Mouse (Mus musculus) ES-E14 (cell line): ENCODE data around the gene Slc36a2. TPM values are rescaled to one million over a fixed set of nuclear protein-coding genes. Genes with fewer than 3 reads are reported as not detected.

Source experiments
- DNase-seq: peaks from one replicate; pipeline ENCODE4 v3.0.0-alpha.2; 2013; ENCODE audit warnings: low read depth, low spot score
- H3K27ac ChIP-seq: 2 replicates; pipeline ENCODE4 v1.5.1; 2012; ENCODE audit warnings: low read depth, mild to moderate bottlenecking, low read length, moderate library complexity, mixed read lengths; ENCODE audit not compliant: poor library complexity, insufficient read depth, severe bottlenecking
- H3K36me3 ChIP-seq: 2 replicates; pipeline ENCODE4 v1.6.1; 2012; ENCODE audit warnings: mild to moderate bottlenecking, low read length, moderate library complexity, mixed read lengths; ENCODE audit not compliant: control insufficient read depth, poor library complexity, insufficient read depth, severe bottlenecking
- H3K4me1 ChIP-seq, 2 experiments: fragments of 150-350 bp in 1 of 2; sonication (generic) in 1 of 2; 2 replicates each; pipeline ENCODE4 v1.6.1; 2012; ENCODE audit warnings: low read length in 2 of 2, mild to moderate bottlenecking in 1 of 2, mixed read lengths in 1 of 2; ENCODE audit not compliant: control insufficient read depth in 2 of 2, insufficient read depth in 2 of 2, poor library complexity in 1 of 2
- H3K4me3 ChIP-seq, 2 experiments: fragments of 150-350 bp in 1 of 2; sonication (generic) in 1 of 2; 2 replicates each; pipeline ENCODE4 v1.5.1; 2012; ENCODE audit warnings: low read length in 2 of 2, low read depth in 1 of 2, mild to moderate bottlenecking in 1 of 2, mixed read lengths in 1 of 2; ENCODE audit not compliant: insufficient read depth in 1 of 2, poor library complexity in 1 of 2, severe bottlenecking in 1 of 2
- H3K9ac ChIP-seq: 2 replicates; pipeline ENCODE4 v1.6.1; 2012; ENCODE audit warnings: low read depth, mild to moderate bottlenecking, low read length, mixed read lengths; ENCODE audit not compliant: poor library complexity, insufficient read depth, severe bottlenecking
- H3K9me3 ChIP-seq: fragments of 150-350 bp; sonication (generic); 2 replicates; pipeline ENCODE4 v1.6.1; 2012; ENCODE audit warnings: low read depth, mild to moderate bottlenecking, low read length; ENCODE audit not compliant: control insufficient read depth, insufficient read depth
- CHD2 ChIP-seq: IDR thresholded peaks from 2 replicates; pipeline ENCODE4 v1.6.1; 2014; ENCODE audit warnings: mild to moderate bottlenecking, low read depth, low read length, inconsistent platforms
- HCFC1 ChIP-seq: IDR thresholded peaks from 2 replicates; pipeline ENCODE4 v1.6.1; 2012; ENCODE audit warnings: low read length, inconsistent platforms, borderline replicate concordance; ENCODE audit not compliant: insufficient read depth
- MAFK ChIP-seq: IDR thresholded peaks from 2 replicates; pipeline ENCODE4 v1.6.1; 2014; ENCODE audit warnings: mild to moderate bottlenecking, low read depth, low read length, inconsistent platforms; ENCODE audit not compliant: insufficient read depth
- ZC3H11A ChIP-seq: IDR thresholded peaks from 2 replicates; pipeline ENCODE4 v1.6.1; 2012; ENCODE audit warnings: low read depth, mild to moderate bottlenecking, inconsistent platforms, low read length, borderline replicate concordance
- ZNF384 ChIP-seq: IDR thresholded peaks from 2 replicates; pipeline ENCODE4 v1.6.1; 2012; ENCODE audit warnings: low read depth, low read length, inconsistent platforms
- in situ Hi-C, 2 experiments: fragments of 600-800 bp; cut with MboI; formaldehyde crosslinking; loops; one replicate each; pipeline ENCODE4 v1.15.1; 2025; ENCODE audit warnings: low sequenced_read_pairs in 2 of 2, inconsistent platforms in 1 of 2; ENCODE audit not compliant: unreplicated experiment in 2 of 2
- total RNA-seq: library from RNA; depleted of rRNA; stranded (reverse); fragments of 300-350 nt; gene quantifications from 2 replicates; pipeline ENCODE4 v1.2.3, GENCODE M21; 2012; rRNA removed

Gene Slc36a2
- total RNA-seq, 1 experiment: 0.09 TPM

GRCm38 (mm10) chr11:55113209-55113860 is 71.5 kb downstream of the Slc36a2 start:
- H3K9me3 ChIP-seq: no peaks in the 10 kb centered on the region

GRCm38 (mm10) chr11:55110566-55111169 is 74.2 kb downstream of the Slc36a2 start:
- Histone ChIP-seq H3K27ac (no peak overlapping the region; the same call in 1 of the 2 replicates), H3K9ac (no peak overlapping the region), H3K36me3 (no peaks in the 10 kb centered on the region; the same call in 1 of the 2 replicates), H3K4me3 (no peak overlapping the region), H3K9me3 (no peaks in the 10 kb centered on the region), H3K4me1 (peaks cover 4 to 7% of the 10 kb centered on the region in 2 experiments)
- DNase-seq: no peak
- in situ Hi-C loops: no loop called here
- TF ChIP-seq HCFC1 (no peak), CHD2 (no peak)

More at GRCm38 (mm10) chr11:55113209-55113860, 71.5 kb downstream of the Slc36a2 start:
- Histone ChIP-seq H3K4me3 (peak overlapping the region; percentile 4 to 55; a peak in 2 of 4 replicates), H3K27ac (peak overlapping the region; percentile 58), H3K4me1 (peaks cover 4 to 7% of the 10 kb centered on the region in 2 experiments), H3K36me3 (no peaks in the 10 kb centered on the region), H3K9ac (peak overlapping the region; percentile 33; the same call in 1 of the 2 replicates)
- no peak for TF ChIP-seq ZC3H11A
- no peak for TF ChIP-seq CHD2
- TF ChIP-seq MAFK: no peak
- no peak for TF ChIP-seq ZNF384
- TF ChIP-seq HCFC1: no peak
- no peak for DNase-seq
- in situ Hi-C loops: no loop called here

- H3K9ac ChIP-seq: no peak overlapping the region
- DNase-seq: no peak
- H3K9me3 ChIP-seq: no peaks in the 10 kb centered on the region
- H3K27ac ChIP-seq: no peak overlapping the region
- H3K4me3 ChIP-seq: no peak overlapping the region
- H3K36me3 ChIP-seq: no peaks in the 10 kb centered on the region; the same call in 1 of the 2 replicates
- in situ Hi-C loops: no loop called here
- H3K4me1 ChIP-seq: peaks cover 3 to 7% of the 10 kb centered on the region in 2 experiments
- TF ChIP-seq HCFC1 (no peak), MAFK (no peak), CHD2 (no peak), ZNF384 (no peak), ZC3H11A (no peak)
Measured at GRCm38 (mm10) chr11:55109521-55110300, 75.2 kb downstream of the Slc36a2 start.

Other genes starting within 250 kb of the Slc36a2 start
- 14.3 and 24.9 TPM in 2 replicates for gene Tnip1, start 222.2 kb downstream of the Slc36a2 start, total RNA-seq
- 121 and 125 TPM in 2 replicates for gene Anxa6, start 151.6 kb downstream of the Slc36a2 start, total RNA-seq
- 0.16 and 0.22 TPM in 2 replicates for gene Ccdc69, start 106.9 kb downstream of the Slc36a2 start, total RNA-seq
- 11.7 and 21.0 TPM in 2 replicates for gene Gm2a, start 87.0 kb downstream of the Slc36a2 start, total RNA-seq
- gene Slc36a3, start 33.4 kb downstream of the Slc36a2 start, total RNA-seq: not detected in 2 replicates
- gene Slc36a1, start 19.3 kb upstream of the Slc36a2 start, total RNA-seq: 7.4 and 11.8 TPM in 2 replicates
- gene Fat2, start 151.5 kb upstream of the Slc36a2 start, total RNA-seq: 0.71 and 3.5 TPM in 2 replicates
- gene Sparc, start 238.1 kb upstream of the Slc36a2 start, total RNA-seq: 411 and 485 TPM in 2 replicates